Mouse (Mus musculus): ENCODE measurements around the gene Iqcg. TPM values are rescaled to one million over a fixed set of nuclear protein-coding genes. Genes with fewer than 3 reads are reported as not detected.

Iqcg gene
- total RNA-seq, 2 experiments from 2014 or later: 5.4 to 5.8 TPM

DNA sequence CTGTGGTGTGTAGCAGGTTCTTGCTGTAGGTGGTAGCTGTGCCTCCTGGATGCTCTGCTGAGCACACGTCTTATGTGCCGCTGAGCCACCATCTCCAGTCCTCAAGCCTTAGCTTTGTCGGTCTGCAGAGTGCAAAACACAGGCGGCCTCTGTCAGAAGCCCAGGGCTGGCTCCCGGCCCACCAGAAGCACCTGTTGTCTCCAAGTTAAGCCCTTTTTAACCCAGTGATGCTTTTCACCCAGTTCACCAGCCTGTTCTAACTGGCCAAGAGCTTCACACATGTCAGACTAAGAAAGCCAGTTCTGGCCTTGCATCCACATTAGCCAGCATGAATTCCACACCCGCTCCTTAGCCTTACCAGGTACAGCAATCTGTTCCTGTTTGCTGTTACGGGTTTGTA is 49.1 kb downstream of the Iqcg start:
- DNase-seq (ENCODE audit: low spot score in 2 of 2): no peak
- intact Hi-C loops (cut with DNase I): loop anchor here (5.0 kb wide), 1 partner anchor 195 kb away; the partner anchor contains the start of gene Smbd1

DNA sequence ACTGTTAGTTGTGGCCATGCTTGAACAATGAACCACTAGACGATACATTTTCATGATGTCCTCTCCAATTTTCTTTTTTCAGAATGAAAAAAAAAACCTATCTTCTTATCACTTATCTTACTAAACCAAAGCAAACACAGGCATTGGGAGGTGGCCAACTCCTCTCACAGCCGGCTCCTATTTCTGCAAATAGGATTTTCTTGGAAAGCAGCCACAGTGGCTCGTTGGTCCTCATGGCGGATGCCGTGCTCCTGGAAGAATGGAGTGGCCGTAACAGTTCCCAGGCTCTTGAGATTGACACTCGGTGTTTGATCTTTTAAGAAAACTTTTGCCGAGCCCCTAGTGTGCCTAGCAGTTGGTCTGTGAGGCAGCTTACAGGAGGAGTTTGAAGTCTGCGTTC is 50.8 kb downstream of the Iqcg start:
- intact Hi-C loops (cut with DNase I): loop anchor here (5.0 kb wide), 1 partner anchor 193 kb away; the partner anchor contains the start of gene Smbd1
- DNase-seq (ENCODE audit: low spot score in 2 of 2): no peak

DNA sequence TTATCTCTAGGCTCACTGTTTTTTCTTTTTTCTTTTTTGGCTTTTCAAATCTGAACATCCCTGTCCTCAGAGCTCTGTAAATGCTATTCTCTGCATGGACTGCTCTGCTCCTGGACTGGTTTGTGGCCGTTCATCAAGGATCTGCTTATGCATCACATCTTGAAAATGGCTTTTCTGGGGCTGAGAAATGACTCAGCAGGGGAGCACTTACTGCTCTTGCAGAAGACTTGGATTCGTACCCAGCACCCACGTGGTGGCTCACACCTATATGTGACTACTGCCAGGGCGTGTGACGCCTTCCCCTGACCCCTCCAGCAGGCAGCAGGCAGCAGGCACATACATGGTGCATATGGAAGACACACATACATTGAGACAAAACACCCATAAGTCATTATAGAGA is 63.9 kb downstream of the Iqcg start:
- intact Hi-C loops (cut with DNase I): no loop called here
- peak; percentile 27 to 28 for DNase-seq (ENCODE audit: low spot score in 2 of 2)

DNA sequence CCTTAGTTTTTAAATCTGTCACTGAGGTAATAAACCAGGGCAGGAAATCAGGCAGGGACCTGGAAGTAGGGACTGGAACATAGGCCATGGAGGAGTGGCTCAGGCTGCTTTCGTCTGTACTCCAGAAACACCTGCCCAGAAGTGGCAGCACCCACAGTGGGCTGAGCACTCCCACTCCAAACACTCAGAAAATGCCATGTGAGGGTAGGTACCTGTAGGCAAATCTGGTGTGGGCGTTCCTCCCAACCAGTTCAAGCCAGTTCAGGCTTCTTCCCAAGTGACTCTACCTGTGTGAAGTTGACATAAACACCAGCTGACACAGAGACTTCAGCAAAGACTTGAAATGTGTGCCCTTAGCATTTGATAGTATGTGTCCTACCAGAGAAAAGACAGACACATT is 71.4 kb downstream of the Iqcg start:
- intact Hi-C loops (cut with DNase I): no loop called here
- DNase-seq (ENCODE audit: low spot score in 2 of 2): no peak

DNA sequence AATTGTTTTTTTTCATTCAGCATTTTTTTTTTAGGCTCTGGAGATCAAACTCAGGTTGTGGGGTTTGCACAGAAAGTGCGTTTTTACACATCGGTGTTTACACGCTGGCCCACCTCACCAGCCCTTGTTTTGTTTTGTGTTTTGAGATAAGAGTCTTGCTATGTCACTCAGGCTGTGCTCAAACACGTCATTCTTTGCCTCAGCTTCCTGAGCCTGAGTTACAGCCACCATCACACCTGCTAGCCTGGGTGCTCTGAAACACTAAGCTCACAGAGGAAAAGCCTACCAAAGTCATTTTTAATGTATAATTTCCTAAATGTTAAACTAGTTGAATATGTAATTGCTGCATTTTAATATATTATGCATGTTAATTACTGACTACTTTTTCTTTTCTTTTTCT is 74.6 kb downstream of the Iqcg start:
- intact Hi-C loops (cut with DNase I): no loop called here
- DNase-seq (ENCODE audit: low spot score in 2 of 2): no peak

DNA sequence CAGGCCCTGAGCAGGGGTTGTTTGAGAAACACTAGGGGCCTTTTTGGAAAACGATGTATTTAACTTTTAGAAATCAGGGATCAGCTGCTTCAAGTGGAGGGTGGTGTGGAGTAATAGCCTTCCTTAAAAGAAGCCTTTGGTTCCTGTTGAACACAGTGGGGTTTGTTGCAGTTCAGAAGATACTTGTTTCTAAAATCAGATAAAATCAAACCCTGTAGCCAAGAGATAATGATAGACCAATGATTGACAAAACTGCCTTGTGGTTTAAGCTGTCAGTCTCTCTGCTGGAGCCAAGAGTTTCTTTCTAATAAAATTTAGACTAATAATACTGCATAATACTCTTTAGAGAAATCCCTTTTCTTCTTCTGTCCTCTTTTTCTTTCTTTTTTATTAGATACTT is 75.8 kb downstream of the Iqcg start:
- DNase-seq (ENCODE audit: low spot score in 2 of 2): no peak
- intact Hi-C loops (cut with DNase I): no loop called here

DNA sequence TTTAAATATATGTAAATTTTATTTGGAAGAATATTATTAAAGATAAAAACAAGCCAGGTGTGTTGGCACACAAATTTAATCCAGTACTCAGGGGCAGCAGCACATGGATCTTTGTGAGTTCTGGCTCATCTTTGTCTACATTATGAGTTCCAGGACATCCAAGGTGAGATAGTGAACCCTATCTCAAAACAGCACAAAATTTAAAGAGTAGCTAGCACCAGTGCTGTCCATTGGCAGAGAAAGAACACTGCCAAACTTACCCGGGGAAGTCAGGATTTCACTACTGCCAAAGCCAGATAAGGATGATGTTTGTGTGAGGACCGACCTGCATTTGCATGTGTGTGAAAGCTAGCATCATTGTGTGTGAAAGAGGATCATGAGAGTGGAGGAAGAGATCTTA is 83.0 kb downstream of the Iqcg start:
- no peak for DNase-seq (ENCODE audit: low spot score in 2 of 2)
- intact Hi-C loops (cut with DNase I): no loop called here

DNA sequence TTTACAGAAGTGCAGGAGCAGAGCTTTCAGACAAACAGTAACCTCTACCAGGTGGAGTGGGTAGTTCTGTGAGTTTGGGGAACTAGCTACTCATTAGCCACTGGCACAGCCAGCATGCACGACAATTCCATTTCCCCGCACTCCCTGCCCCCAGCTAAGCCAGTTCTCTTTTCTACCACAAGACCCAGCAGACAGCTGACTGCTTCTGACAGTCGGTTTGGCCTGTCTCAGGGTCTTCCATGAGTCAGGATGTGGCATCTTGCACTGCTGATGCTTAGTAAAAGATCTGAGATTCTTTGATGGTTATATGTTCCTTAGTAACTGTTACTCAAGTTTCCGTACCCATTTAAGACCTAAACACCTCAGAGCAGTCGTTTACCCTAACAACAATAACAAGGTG is 83.5 kb downstream of the Iqcg start:
- no peak for DNase-seq (ENCODE audit: low spot score in 2 of 2)
- intact Hi-C loops (cut with DNase I): no loop called here

Small RNA genes lying within 50 kb of the gene (microRNA-seq; reads per million reads assigned to microRNA genes)
- gene Gm22231 (not detected), gene Mir1947 (4.1 reads per million, percentile 11 among the genes with 10 or more reads in this experiment)

Other genes with a start within 250 kb of the Iqcg start
- gene Smbd1, start 245.7 kb downstream of the Iqcg start, total RNA-seq (2021): not detected
- gene Fyttd1, start 178.7 kb downstream of the Iqcg start, total RNA-seq (2021): 100 to 1,000 TPM; 115 to 121 TPM
- gene Rubcn, start 178.5 kb downstream of the Iqcg start, total RNA-seq (2021): 10 to 100 TPM; 60.7 to 72.2 TPM
- gene Lrch3, start 142.1 kb downstream of the Iqcg start, total RNA-seq (2021): 10 to 100 TPM; 31.5 to 39.3 TPM
- gene Rpl35a, start 235 bp upstream of the Iqcg start, total RNA-seq (2021): 100 to 1,000 TPM; 266 to 277 TPM
- 10 to 100 TPM; 10.3 to 11.9 TPM for gene Lmln, start 6.3 kb upstream of the Iqcg start, total RNA-seq (2021)
- 10 to 100 TPM; 15.0 to 16.4 TPM for gene Osbpl11, start 128.9 kb upstream of the Iqcg start, total RNA-seq (2021)
- gene Snx4, start 195.2 kb upstream of the Iqcg start, total RNA-seq (2021): 10 to 100 TPM; 37.0 to 40.0 TPM

Data from left cerebral cortex, postnatal 36 days (tissue).